In genomic region chr5:110384491-110384890, GRCm38 (mm10) we compare ENCODE assay signal across 22 mouse cellular contexts. TPM values are rescaled to one million over a fixed set of nuclear protein-coding genes. Genes with fewer than 3 reads are reported as not detected.
DNase-seq lines count a peak whose midpoint lies in the region; ATAC-seq and TF ChIP-seq lines count a peak whose summit lies in the region.
"Had no signal": no experiment of that assay in that cellular context is flagged by ENCODE, and none has a peak within 500 bp of the region (broad histone marks: within the 10 kb centered on the region; RNA-seq: fewer than 3 reads in every experiment).

No protein-coding gene starts in this region.

- peak overlapping the region; percentile 88 for H3K4me3 ChIP-seq in forebrain, embryonic 13.5 days
- no peak overlapping the region for H3K4me3 ChIP-seq in hindbrain, postnatal 0 days (ENCODE audit: low read length)
- no peak overlapping the region for H3K4me3 ChIP-seq in kidney, embryonic 14.5 days (ENCODE audit: low read length)

- H3K27me3 ChIP-seq in forebrain, embryonic 13.5 days: no peaks in the 10 kb centered on the region
- no peaks in the 10 kb centered on the region for H3K27me3 ChIP-seq in hindbrain, postnatal 0 days (ENCODE audit: insufficient read depth, low read length)
- no peaks in the 10 kb centered on the region for H3K27me3 ChIP-seq in kidney, embryonic 14.5 days (ENCODE audit: control insufficient read depth, insufficient read depth, low read length)
- H3K27me3 ChIP-seq: Patski had no signal

- ATAC-seq in forebrain, embryonic 13.5 days: no peak
- ATAC-seq in hindbrain, postnatal 0 days: no peak
- ATAC-seq in kidney, embryonic 14.5 days (ENCODE audit: low FRiP score, low TSS enrichment): no peak
- ATAC-seq: Patski had no signal

- 65% methylated on average over 6 of the region's 6 CpGs for WGBS in forebrain, embryonic 13.5 days
- 68% methylated on average over 6 of the region's 6 CpGs for WGBS in hindbrain, postnatal 0 days
- WGBS in kidney, embryonic 14.5 days: 87% methylated on average over 6 of the region's 6 CpGs

- H3K27ac ChIP-seq in forebrain, embryonic 13.5 days: no peak overlapping the region
- H3K27ac ChIP-seq in hindbrain, postnatal 0 days: no peak overlapping the region
- H3K27ac ChIP-seq in kidney, embryonic 14.5 days (ENCODE audit: low read depth, low read length): no peak overlapping the region

- H3K4me1 ChIP-seq in forebrain, embryonic 13.5 days: peaks cover 38% of the 10 kb centered on the region
- H3K4me1 ChIP-seq in hindbrain, postnatal 0 days (ENCODE audit: insufficient read depth, low read length): peaks cover 10% of the 10 kb centered on the region; the same call in 1 of the 2 replicates
- peaks cover 13% of the 10 kb centered on the region for H3K4me1 ChIP-seq in kidney, embryonic 14.5 days (ENCODE audit: control insufficient read depth, insufficient read depth, low read length)

- H3K9me3 ChIP-seq in forebrain, embryonic 13.5 days (replicated peaks): no peaks in the 10 kb centered on the region
- H3K9me3 ChIP-seq in hindbrain, postnatal 0 days (ENCODE audit: low read length): no peaks in the 10 kb centered on the region
- no peaks in the 10 kb centered on the region for H3K9me3 ChIP-seq in kidney, embryonic 14.5 days (ENCODE audit: control insufficient read depth, low read length)

- H3K36me3 ChIP-seq in forebrain, embryonic 13.5 days (ENCODE audit: poor library complexity, severe bottlenecking): peaks cover 19% of the 10 kb centered on the region
- H3K36me3 ChIP-seq in hindbrain, postnatal 0 days (ENCODE audit: insufficient read depth, low read length): no peaks in the 10 kb centered on the region
- peaks cover 1% of the 10 kb centered on the region; the same call in 1 of the 2 replicates for H3K36me3 ChIP-seq in kidney, embryonic 14.5 days (ENCODE audit: control insufficient read depth, insufficient read depth, low read length)

- DNase-seq in adrenal gland, postnatal 14 days: peak; percentile 49
- no peak for DNase-seq in adrenal gland, postnatal 4 days (ENCODE audit: low spot score in 2 of 2)
- DNase-seq in adipocyte (ENCODE audit: low spot score): peak; percentile 78
- no peak for DNase-seq in hindbrain, postnatal 0 days (ENCODE audit: low spot score)
- no peak for DNase-seq in kidney, postnatal 36 days
- no peak for DNase-seq in urinary bladder, postnatal 25 days (ENCODE audit: low spot score)
- DNase-seq: cerebellum, adult 11 months; embryo, embryonic 11 days; heart, postnatal 14 days; kidney, adult 11 months; kidney, postnatal 25 days; right cerebral cortex, adult 18-20 months had no signal

- peak overlapping the region; percentile 81 for H3K4me2 ChIP-seq in forebrain, embryonic 13.5 days
- H3K4me2 ChIP-seq in hindbrain, postnatal 0 days (ENCODE audit: low read depth, low read length): peak overlapping the region; percentile 68
- no peak overlapping the region for H3K4me2 ChIP-seq in kidney, embryonic 14.5 days (replicated peaks; ENCODE audit: low read depth, low read length)

- no peak for TF ChIP-seq CTCF in hindbrain, postnatal 0 days (IDR thresholded peaks at IDR 0.05; ENCODE audit: low read depth)

- peak overlapping the region; percentile 91 for H3K9ac ChIP-seq in forebrain, embryonic 13.5 days
- no peak overlapping the region for H3K9ac ChIP-seq in hindbrain, postnatal 0 days (replicated peaks; ENCODE audit: low read length)
- H3K9ac ChIP-seq in kidney, embryonic 14.5 days (ENCODE audit: low read depth, low read length): no peak overlapping the region

RNA-seq across cellular contexts. Expression of gene Lrcol1, which starts 40.0 kb away (rescaled TPM):
- not detected in 2 replicates for total RNA-seq in adrenal gland, postnatal 14 days (2021)
- not detected for total RNA-seq in adrenal gland, postnatal 4 days (2021)
- not detected in 2 replicates for polyA plus RNA-seq in forebrain, embryonic 13.5 days (2015; fragmentation: Nextera tagmentation; extraction: Ambion mirVana)
- not detected in 2 replicates for total RNA-seq in hindbrain, postnatal 0 days (2014; rRNA removed)
- 0.28 TPM in 1 of 2 replicates, not detected in the other for polyA plus RNA-seq in hindbrain, postnatal 0 days (2015; fragmentation: Nextera tagmentation; extraction: Ambion mirVana)
- not detected in 2 replicates for polyA plus RNA-seq in kidney, embryonic 14.5 days (2014; fragmentation: Nextera tagmentation; extraction: Ambion mirVana)
- total RNA-seq: adrenal gland, postnatal 36 days; gastrocnemius, adult 8-10 months; heart, postnatal 14 days; left cerebral cortex, adult 8-10 months; liver, adult 2 months; megakaryocyte, adult 5-6 weeks; neutrophil, adult 5-6 weeks had no signal
- polyA plus RNA-seq: liver, adult 2 months; Patski; spleen, adult 2 months had no signal

RNA-seq across cellular contexts. Expression of gene P2rx2, which starts 41.5 kb away (rescaled TPM):
- total RNA-seq in adrenal gland, postnatal 14 days (2021): 0.48 and 1.2 TPM in 2 replicates
- under 1 TPM; 0.84 to 0.87 TPM for total RNA-seq in adrenal gland, postnatal 4 days (2021)
- 2.0 and 2.2 TPM in 2 replicates for polyA plus RNA-seq in forebrain, embryonic 13.5 days (2015; fragmentation: Nextera tagmentation; extraction: Ambion mirVana)
- 11.9 and 12.8 TPM in 2 replicates for total RNA-seq in hindbrain, postnatal 0 days (2014; rRNA removed)
- 11.5 and 11.8 TPM in 2 replicates for polyA plus RNA-seq in hindbrain, postnatal 0 days (2015; fragmentation: Nextera tagmentation; extraction: Ambion mirVana)
- polyA plus RNA-seq in kidney, embryonic 14.5 days (2014; fragmentation: Nextera tagmentation; extraction: Ambion mirVana): 0.89 and 0.95 TPM in 2 replicates
- total RNA-seq: gastrocnemius, adult 8-10 months; heart, postnatal 14 days; liver, adult 2 months; neutrophil, adult 5-6 weeks had no signal

Comparison
In these comparisons a context has a peak if more than half of its experiments do, and no peak if none do; other contexts are left out.
1. DNase-seq: peak in adrenal gland, postnatal 14 days (single experiment) and adipocyte (single experiment); none in adrenal gland, postnatal 4 days (0 of 2), hindbrain, postnatal 0 days (single experiment), kidney, postnatal 36 days (0 of 2) and urinary bladder, postnatal 25 days (single experiment).